1 mouse cellular context compared by ENCODE assay signal in the genomic region with DNA sequence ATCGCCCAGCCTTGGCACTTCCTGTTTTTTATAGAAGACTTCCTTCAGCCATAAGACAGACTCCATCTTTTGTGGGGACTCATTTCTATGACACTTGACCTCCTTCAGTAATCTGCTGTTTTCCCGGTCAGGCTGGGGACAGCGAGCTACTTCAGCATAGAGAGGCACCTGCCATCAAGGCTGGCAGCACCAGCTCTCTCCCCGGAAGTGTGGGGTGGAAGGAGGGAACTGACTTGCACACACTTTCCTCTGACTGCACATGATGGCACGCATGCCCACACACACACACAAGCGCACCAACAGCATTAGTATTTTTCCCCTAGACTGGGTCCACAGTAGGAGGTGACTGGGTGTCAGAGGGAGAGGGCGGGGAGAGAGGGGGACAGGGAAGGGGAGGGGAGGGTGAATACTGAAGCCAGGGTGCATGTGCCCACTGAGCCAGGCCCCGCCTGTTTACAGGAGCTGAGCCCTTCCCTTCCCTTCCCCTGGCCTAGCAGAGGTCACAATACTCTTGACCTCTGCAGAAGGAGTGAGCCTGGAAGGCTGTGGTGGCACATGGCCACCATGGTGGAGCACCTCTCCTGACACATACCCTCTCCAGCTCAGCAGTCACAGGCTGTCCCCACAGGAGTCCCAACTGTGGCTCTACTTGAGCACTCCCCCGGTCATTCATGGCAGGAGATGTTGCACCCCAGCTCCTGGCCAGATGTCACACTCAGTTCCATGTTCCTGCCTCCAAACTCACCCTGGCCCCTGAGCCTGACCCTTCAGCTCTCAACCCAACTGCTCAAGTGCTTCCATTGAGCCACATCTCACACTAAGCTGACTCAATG.
A peak's percentile ranks its signal among the peaks of the same experiment; 100 is the strongest.
TF ChIP-seq lines count a peak whose summit lies in the region.

No protein-coding gene starts in this region.

TF ChIP-seq in CH12.LX, 34 proteins besides CTCF, POLR2A, EP300 and RAD21:
- no peak for TF ChIP-seq MAX (IDR thresholded peaks at IDR 0.05; ENCODE audit: low read length)
- TF ChIP-seq BHLHE40 (IDR thresholded peaks at IDR 0.05; ENCODE audit: low read depth, low read length), result peak; percentile 9; the same call in 1 of the 2 replicates
